Mouse (Mus musculus) limb, embryonic 11.5 days (tissue): Measurements from ENCODE around the gene Fbxo44. TPM values are rescaled to one million over a fixed set of nuclear protein-coding genes. Genes with fewer than 3 reads are reported as not detected.

ENCODE experiments used
- ATAC-seq: fragments of 200-750 bp; cut with Nextera tagmentation; 2 replicates; pipeline ENCODE4 v1.8.0; 2017; ENCODE audit warnings: low read depth; ENCODE audit not compliant: insufficient number of reproducible peaks, low FRiP score, low TSS enrichment
- DNase-seq: peaks from one replicate; pipeline ENCODE4 v3.0.0-alpha.2; 2015; ENCODE audit warnings: low spot score
- H3K27ac ChIP-seq: fragments of 300-500 bp; sonication (generic); replicated peaks from 2 replicates; pipeline ENCODE4 v1.5.1; 2014; ENCODE audit warnings: low read depth, mild to moderate bottlenecking, low read length
- H3K27me3 ChIP-seq: fragments of 300-500 bp; sonication (generic); 2 replicates; pipeline ENCODE4 v1.6.1; 2014; ENCODE audit warnings: mild to moderate bottlenecking, low read length, mixed read lengths; ENCODE audit not compliant: control insufficient read depth, insufficient read depth
- H3K36me3 ChIP-seq: fragments of 300-500 bp; sonication (generic); 2 replicates; pipeline ENCODE4 v1.6.1; 2014; ENCODE audit warnings: mild to moderate bottlenecking, low read length, moderate library complexity, mixed read lengths; ENCODE audit not compliant: control insufficient read depth, insufficient read depth
- H3K4me1 ChIP-seq: fragments of 300-500 bp; sonication (generic); 2 replicates; pipeline ENCODE4 v1.6.1; 2014; ENCODE audit warnings: low read length, mixed read lengths; ENCODE audit not compliant: control insufficient read depth, insufficient read depth
- H3K4me2 ChIP-seq: fragments of 300-500 bp; sonication (generic); 2 replicates; pipeline ENCODE4 v1.6.1; 2014; ENCODE audit warnings: low read depth, mild to moderate bottlenecking, moderate library complexity; ENCODE audit not compliant: severe bottlenecking
- H3K4me3 ChIP-seq: fragments of 300-500 bp; sonication (generic); 2 replicates; pipeline ENCODE4 v1.5.1; 2014; ENCODE audit warnings: low read depth, low read length
- H3K9ac ChIP-seq: fragments of 300-500 bp; sonication (generic); 2 replicates; pipeline ENCODE4 v1.6.1; 2014; ENCODE audit warnings: mild to moderate bottlenecking, low read length
- H3K9me3 ChIP-seq: fragments of 300-500 bp; sonication (generic); 2 replicates; pipeline ENCODE4 v1.6.1; 2016; ENCODE audit warnings: low read length; ENCODE audit not compliant: control insufficient read depth
- WGBS: fragments of 180-500 bp; shearing (Covaris S2); extraction: QIAGEN DNeasy Blood & Tissue Kit; methylation state at CpG from one replicate; pipeline ENCODE4 v1.1.7; 2014; 5-methylcytosine and 5-hydroxymethylcytosine counted together
- polyA plus RNA-seq: library from polyadenylated mRNA; unstranded; fragments of >200 nt; fragmentation: Nextera tagmentation; extraction: Ambion mirVana; gene quantifications from 2 replicates; pipeline ENCODE4 v1.2.1, GENCODE M21; 2014

Gene Fbxo44
- polyA plus RNA-seq, 1 experiment from 2014 or later, result 12.2 TPM

DNA sequence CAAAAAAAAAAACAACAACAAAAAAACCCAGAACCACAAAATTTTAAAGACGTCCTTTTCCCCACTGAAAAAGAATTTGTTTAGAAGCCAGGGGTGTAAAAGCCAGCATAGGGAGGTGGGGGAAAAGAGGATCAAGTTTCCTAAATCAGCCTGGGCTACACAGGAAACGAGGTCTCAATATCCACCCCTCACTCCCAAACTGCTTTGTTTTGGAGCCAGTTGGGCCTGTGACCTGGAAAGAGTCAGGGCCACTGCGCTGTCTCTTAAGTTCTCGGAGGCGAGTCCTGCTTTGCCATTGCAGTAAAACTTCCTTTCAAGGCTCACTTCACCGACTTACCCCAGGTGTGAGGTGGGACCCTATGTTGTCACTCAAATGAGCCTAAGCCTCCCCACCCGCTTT is 10.0 kb downstream of the Fbxo44 start:
- Histone ChIP-seq H3K9me3 (no peaks in the 10 kb centered on the region), H3K27me3 (no peaks in the 10 kb centered on the region), H3K36me3 (no peaks in the 10 kb centered on the region; the same call in 1 of the 2 replicates), H3K27ac (peak overlapping the region; percentile 68; the same call in 1 of the 2 replicates), H3K4me1 (peaks cover 16% of the 10 kb centered on the region), H3K4me2 (no peak overlapping the region), H3K9ac (0 out of 2 replicates have a peak overlapping the region, but pooled peaks have one; percentile 37), H3K4me3 (no peak overlapping the region)
- ATAC-seq, result no peak
- peak; percentile 50 for DNase-seq
- 24% methylated on average over 7 of the region's 7 CpGs for WGBS

DNA sequence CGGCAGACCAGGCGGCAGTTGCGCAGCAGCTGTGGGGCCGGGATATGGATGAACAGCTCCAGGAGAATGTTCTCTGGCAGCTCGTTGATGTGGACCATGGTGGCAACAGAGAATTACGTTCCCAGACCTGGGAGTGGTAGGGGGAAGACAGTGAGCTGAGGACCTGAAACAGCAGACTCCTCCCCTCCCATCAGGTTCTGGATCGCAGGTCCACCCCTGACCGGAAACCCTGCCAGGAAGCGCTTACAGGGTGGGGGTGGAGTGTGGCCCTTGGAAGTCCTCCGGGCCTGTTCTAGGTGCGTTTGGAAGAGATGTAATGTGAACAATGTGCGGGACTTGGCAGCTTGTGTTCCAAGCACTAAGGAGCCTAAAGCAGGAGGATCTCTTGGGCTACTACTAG is 10.7 kb downstream of the Fbxo44 start:
- peak; percentile 36 for DNase-seq
- no peak for ATAC-seq
- Histone ChIP-seq H3K4me2 (no peak overlapping the region), H3K9me3 (no peaks in the 10 kb centered on the region), H3K27ac (peak overlapping the region; percentile 68; the same call in 1 of the 2 replicates), H3K9ac (peak overlapping the region; percentile 9; the same call in 1 of the 2 replicates), H3K4me1 (peaks cover 16% of the 10 kb centered on the region), H3K4me3 (no peak overlapping the region), H3K27me3 (no peaks in the 10 kb centered on the region), H3K36me3 (no peaks in the 10 kb centered on the region; the same call in 1 of the 2 replicates)
- WGBS, result 53% methylated on average over 12 of the region's 12 CpGs

DNA sequence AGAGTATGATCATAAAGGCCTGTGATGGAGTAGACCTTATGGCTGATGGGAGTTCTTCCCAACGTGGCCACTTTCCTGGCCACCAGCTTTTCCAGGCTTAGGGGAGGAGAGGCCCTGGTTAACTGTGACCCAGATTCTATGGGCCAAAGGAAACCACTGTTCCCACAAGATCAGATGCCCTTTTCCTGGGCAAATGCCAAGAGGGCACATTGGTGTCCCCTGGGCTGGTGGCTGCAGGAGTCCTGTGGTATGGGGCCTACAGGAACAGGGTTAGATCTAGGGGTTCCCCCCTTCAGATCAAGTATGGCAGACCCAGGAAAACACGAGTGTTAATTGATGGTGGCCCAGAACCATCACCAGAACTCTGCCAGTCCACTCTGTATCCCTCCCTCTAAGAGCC is 12.6 kb downstream of the Fbxo44 start:
- Histone ChIP-seq H3K27ac (no peak overlapping the region), H3K4me2 (no peak overlapping the region), H3K27me3 (no peaks in the 10 kb centered on the region), H3K4me3 (no peak overlapping the region), H3K4me1 (peaks cover 16% of the 10 kb centered on the region), H3K36me3 (no peaks in the 10 kb centered on the region; the same call in 1 of the 2 replicates), H3K9me3 (no peaks in the 10 kb centered on the region), H3K9ac (no peak overlapping the region)
- WGBS, result 88% methylated on average over 2 of the region's 2 CpGs
- no peak for DNase-seq
- no peak for ATAC-seq

GRCm38 (mm10) chr4:148143721-148144120 is 16.6 kb downstream of the Fbxo44 start:
- WGBS, result 88% methylated on average over 5 of the region's 5 CpGs
- Histone ChIP-seq H3K4me1 (no peaks in the 10 kb centered on the region), H3K27ac (no peak overlapping the region), H3K9ac (no peak overlapping the region), H3K4me3 (no peak overlapping the region), H3K27me3 (no peaks in the 10 kb centered on the region), H3K36me3 (no peaks in the 10 kb centered on the region; the same call in 1 of the 2 replicates), H3K4me2 (no peak overlapping the region), H3K9me3 (no peaks in the 10 kb centered on the region)
- ATAC-seq, result no peak
- DNase-seq, result no peak

DNA sequence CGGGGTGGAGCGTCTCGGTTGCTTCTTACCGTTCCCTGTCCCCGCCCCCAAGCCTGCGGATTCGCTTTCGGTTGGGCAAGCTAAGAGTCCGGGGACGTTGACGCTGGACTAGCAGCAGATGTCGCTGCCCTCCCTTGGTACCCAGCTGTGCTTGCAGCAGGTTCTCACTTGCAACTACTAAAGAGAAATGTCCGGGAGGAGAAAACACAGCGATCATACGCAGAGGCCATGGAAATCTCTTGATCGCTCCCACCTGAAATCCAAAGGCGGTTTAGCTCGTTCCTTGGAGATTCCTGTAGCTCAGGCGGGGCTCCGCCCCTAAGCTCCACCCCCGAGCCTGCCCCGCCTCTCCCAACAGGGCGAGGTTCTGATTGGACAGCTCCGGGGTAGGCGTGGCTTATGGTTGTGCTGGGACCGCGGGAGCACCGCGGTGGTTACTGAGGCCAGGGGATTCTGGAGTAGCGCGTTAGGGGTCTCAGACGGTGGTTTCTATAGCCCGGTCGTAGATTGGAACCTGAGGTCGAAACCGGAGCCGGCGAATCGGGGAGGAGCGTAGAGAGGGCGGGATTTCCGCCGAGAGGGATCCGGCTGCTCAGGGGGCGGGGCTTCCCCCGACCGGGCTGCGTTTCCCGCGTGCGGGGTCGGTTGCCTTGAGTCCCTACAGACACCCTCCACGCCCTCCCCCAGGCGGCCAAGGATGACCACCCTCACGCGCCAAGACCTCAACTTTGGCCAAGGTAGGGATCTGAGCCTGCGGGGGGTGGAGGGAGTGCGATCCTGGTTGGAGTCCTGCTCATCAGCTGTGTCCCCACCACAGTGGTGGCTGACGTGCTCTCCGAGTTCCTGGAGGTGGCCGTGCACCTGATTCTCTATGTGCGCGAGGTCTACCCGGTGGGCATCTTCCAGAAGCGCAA is 19.9 kb downstream of the Fbxo44 start:
- peak; percentile 91 for ATAC-seq
- peak overlapping the region; percentile 86 for H3K27ac ChIP-seq
- H3K36me3 ChIP-seq, result no peaks in the 10 kb centered on the region
- DNase-seq, result peak; percentile 97
- H3K4me3 ChIP-seq, result peak overlapping the region; percentile 63
- no peaks in the 10 kb centered on the region for H3K4me1 ChIP-seq
- no peaks in the 10 kb centered on the region for H3K27me3 ChIP-seq
- WGBS, result under 1% methylated on average over 64 of the region's 65 CpGs
- H3K9ac ChIP-seq, result peak overlapping the region; percentile 71
- H3K9me3 ChIP-seq, result no peaks in the 10 kb centered on the region
- peak overlapping the region; percentile 87 for H3K4me2 ChIP-seq

DNA sequence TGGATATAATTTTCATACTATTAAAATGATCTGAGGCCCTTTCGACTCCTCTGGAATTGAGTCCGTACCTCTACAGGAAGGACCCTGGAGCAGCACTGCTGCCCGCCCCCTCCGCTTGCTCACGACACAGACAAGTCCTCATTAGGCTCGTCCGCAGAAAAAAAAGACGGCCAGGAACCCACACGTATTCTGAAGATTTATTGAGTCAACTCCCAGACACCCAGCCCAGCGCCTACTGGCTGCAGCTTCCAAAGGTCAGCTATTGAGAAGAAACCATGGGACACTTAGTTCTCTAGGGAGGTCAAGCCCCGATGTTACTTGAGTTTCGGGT is 20.6 kb downstream of the Fbxo44 start:
- H3K4me2 ChIP-seq, result peak overlapping the region; percentile 87
- no peak overlapping the region for H3K9ac ChIP-seq
- H3K36me3 ChIP-seq, result no peaks in the 10 kb centered on the region
- DNase-seq (no peak), ATAC-seq (peak; percentile 7; the same call in 1 of the 2 replicates)
- H3K4me1 ChIP-seq, result no peaks in the 10 kb centered on the region
- no peaks in the 10 kb centered on the region for H3K27me3 ChIP-seq
- no peak overlapping the region for H3K27ac ChIP-seq
- H3K9me3 ChIP-seq, result no peaks in the 10 kb centered on the region
- H3K4me3 ChIP-seq, result peak overlapping the region; percentile 63
- 1% methylated on average over 12 of the region's 12 CpGs for WGBS

- WGBS, result 77% methylated on average over 8 of the region's 8 CpGs
- no peak overlapping the region for H3K4me3 ChIP-seq
- H3K9me3 ChIP-seq, result no peaks in the 10 kb centered on the region; the same call in 1 of the 2 replicates
- no peaks in the 10 kb centered on the region for H3K27me3 ChIP-seq
- no peaks in the 10 kb centered on the region for H3K36me3 ChIP-seq
- DNase-seq, result no peak
- H3K4me1 ChIP-seq, result no peaks in the 10 kb centered on the region
- H3K27ac ChIP-seq, result no peak overlapping the region
- ATAC-seq, result no peak
- H3K9ac ChIP-seq, result no peak overlapping the region
- no peak overlapping the region for H3K4me2 ChIP-seq
Measured at GRCm38 (mm10) chr4:148137503-148137902, 22.8 kb downstream of the Fbxo44 start.

DNA sequence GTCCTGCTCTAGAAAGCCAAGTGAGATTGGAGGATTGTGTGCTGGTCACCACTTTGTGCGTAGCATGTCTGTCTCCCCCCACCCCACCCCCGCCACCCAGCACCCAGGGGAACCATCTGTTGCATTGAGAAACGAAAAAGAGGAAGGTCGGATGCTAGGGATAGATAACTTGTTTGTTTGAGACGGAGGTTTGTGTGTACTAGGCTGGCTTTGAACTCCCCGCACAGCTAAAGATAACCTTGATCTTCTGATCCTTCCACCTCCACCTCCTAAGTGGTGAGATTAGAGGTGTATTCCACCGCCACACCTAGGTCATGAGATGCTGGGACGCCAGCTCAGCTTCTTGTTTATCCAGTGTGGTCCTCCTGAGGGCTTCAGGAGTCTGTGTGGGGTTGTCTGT is 25.3 kb downstream of the Fbxo44 start:
- no peak overlapping the region for H3K4me2 ChIP-seq
- H3K27me3 ChIP-seq, result peaks cover 3% of the 10 kb centered on the region; the same call in 1 of the 2 replicates
- peaks cover 5% of the 10 kb centered on the region for H3K4me1 ChIP-seq
- no peaks in the 10 kb centered on the region; the same call in 1 of the 2 replicates for H3K9me3 ChIP-seq
- no peak overlapping the region for H3K27ac ChIP-seq
- ATAC-seq, result no peak
- H3K36me3 ChIP-seq, result no peaks in the 10 kb centered on the region
- no peak for DNase-seq
- WGBS, result 84% methylated on average over 8 of the region's 8 CpGs
- H3K4me3 ChIP-seq, result no peak overlapping the region
- no peak overlapping the region for H3K9ac ChIP-seq
